Mouse (Mus musculus) cerebellum, adult 2 months (tissue): ENCODE measurements around the gene Patl1. TPM values are rescaled to one million over a fixed set of nuclear protein-coding genes. Genes with fewer than 3 reads are reported as not detected.
"Not testable (repeated sequence)": the region's sequence is repeated elsewhere in the genome, so short reads cannot be mapped to it uniquely, and the experiment has no call there.

Source experiments
- DNase-seq, 2 experiments: peaks; one replicate each; pipeline ENCODE4 v3.0.0; 2021
- H3K27ac ChIP-seq: fragments of 200-500 bp; 2 replicates; pipeline ENCODE4 v1.5.1; 2012; ENCODE audit warnings: low read length, control low read depth, inconsistent platforms; ENCODE audit not compliant: insufficient read depth
- H3K27me3 ChIP-seq: fragments of 200-500 bp; 2 replicates; pipeline ENCODE4 v1.6.1; 2012; ENCODE audit warnings: inconsistent platforms, mild to moderate bottlenecking, low read length, moderate library complexity; ENCODE audit not compliant: control insufficient read depth, insufficient read depth
- H3K4me1 ChIP-seq: fragments of 200-500 bp; 2 replicates; pipeline ENCODE4 v1.6.1; 2011; ENCODE audit warnings: low read length; ENCODE audit not compliant: control insufficient read depth, insufficient read depth
- H3K4me3 ChIP-seq: fragments of 200-500 bp; replicated peaks from 2 replicates; pipeline ENCODE3; 2011; ENCODE audit warnings: mild to moderate bottlenecking, low read depth, low read length, control low read depth; ENCODE audit not compliant: insufficient read depth
- CTCF ChIP-seq: fragments of 200-500 bp; IDR thresholded peaks from 2 replicates; pipeline ENCODE4 v1.5.1; 2011; ENCODE audit warnings: low read depth, mild to moderate bottlenecking, control low read depth, low read length, moderate library complexity, borderline replicate concordance; ENCODE audit not compliant: insufficient read depth
- POLR2A ChIP-seq: fragments of 200-500 bp; IDR thresholded peaks from 2 replicates; pipeline ENCODE4 v1.6.1; 2011; ENCODE audit warnings: low read length, control low read depth, borderline replicate concordance; ENCODE audit not compliant: insufficient read depth
- WGBS: fragments of 180-500 bp; shearing (Covaris S2); methylation state at CpG from one replicate; pipeline ENCODE4 v1.1.7; 2018; 5-methylcytosine and 5-hydroxymethylcytosine counted together
- polyA plus RNA-seq: library from polyadenylated mRNA; depleted of rRNA; stranded (reverse); fragments of >200 nt; gene quantifications from 2 replicates; pipeline ENCODE4 v1.2.3, GENCODE M21; 2012; rRNA removed

Patl1 gene
- polyA plus RNA-seq, result 21.7 and 22.3 TPM in 2 replicates

DNA sequence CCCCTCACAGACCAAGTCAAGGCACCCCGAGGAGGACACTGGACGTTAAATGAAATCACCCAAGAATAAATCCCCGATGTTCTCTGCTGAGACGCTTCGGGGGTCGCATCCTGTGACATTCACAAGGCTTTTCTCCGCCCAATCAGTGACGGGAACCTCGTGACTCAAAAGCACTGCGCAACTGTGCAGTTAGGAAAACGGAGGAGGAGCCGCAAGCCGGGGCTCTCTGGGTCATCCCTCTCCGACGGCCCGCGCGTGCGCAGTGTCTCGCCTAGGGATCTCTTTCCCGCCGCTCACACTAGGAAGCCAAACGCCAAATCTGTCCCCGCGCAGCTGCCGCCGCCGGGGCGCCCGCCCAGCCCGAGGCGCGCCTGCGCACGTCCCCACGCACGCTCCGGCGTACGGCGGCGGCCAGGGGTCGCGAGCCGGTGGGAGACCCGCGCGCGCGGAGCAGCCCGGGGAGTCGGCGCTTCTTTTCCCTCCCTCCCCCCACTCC lies at the start of gene Patl1:
Gene Patl1 (plus strand): TSS at position 363 of the 496 bp plus-strand sequence.
- H3K27ac ChIP-seq, result peak within 1 kb of the TSS; percentile 80
- peak; percentile 98 to 99 for DNase-seq
- WGBS, result under 1% methylated on average over 53 of the region's 53 CpGs
- peak within 1 kb of the TSS; percentile 95 for H3K4me3 ChIP-seq
- no peaks in the 10 kb centered on the region for H3K4me1 ChIP-seq
- H3K27me3 ChIP-seq, result no peaks in the 10 kb centered on the region
- TF ChIP-seq CTCF, result no peak
- peak; percentile 86 for TF ChIP-seq POLR2A

DNA sequence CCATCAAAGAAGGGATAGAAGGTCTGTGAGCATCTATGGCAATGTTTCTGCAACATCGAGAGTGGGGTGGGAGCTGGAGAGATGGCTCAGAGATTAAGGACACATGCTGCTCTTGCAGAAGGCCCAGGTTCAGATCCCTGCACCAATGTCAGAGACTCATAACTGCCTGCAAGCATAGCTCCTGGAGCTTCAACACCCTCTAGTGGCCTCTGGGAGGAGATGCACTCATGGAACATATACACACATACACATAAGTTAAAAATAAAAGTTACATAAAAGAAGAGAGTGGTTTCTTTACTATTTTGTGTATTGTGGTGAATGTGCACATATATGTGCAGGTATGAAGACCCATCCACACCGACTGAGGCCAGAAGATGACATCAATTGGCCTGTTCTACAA lies 44.4 kb upstream of the Patl1 start:
- WGBS, result 81% methylated on average over 2 of the region's 2 CpGs
- TF ChIP-seq CTCF, result no peak
- TF ChIP-seq POLR2A, result no peak

DNA sequence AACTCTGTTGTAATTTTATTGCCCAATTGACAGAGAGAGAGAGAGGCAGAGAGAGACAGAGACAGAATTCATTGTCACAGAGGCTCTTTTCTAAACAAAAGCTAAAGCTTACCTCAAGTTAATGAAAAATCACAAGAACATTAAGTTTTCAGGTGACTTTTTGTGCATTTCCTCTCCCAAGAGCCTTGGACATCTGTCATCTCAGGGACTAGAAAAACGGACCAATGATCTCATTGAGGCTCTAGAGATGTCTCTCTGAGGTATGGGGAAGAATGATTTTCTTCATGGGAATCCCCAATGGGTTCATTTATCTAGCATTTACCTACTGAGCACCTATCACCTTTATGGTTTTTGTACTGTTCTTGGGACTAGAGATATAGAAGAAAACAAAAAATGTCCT lies 37.2 kb upstream of the Patl1 start, which contains the start of gene Olfr1419:
Gene Olfr1419 (minus strand): TSS at position 101 of the 400 bp plus-strand sequence.
- TF ChIP-seq CTCF, result no peak
- H3K27ac ChIP-seq, result no peak within 1 kb of the TSS
- no peaks in the 10 kb centered on the region for H3K4me1 ChIP-seq
- no peaks in the 10 kb centered on the region for H3K27me3 ChIP-seq
- DNase-seq, result no peak
- no peak within 1 kb of the TSS for H3K4me3 ChIP-seq
- 30% methylated on average over 1 of the region's 1 CpGs for WGBS

More for the DNA sequence above, 44.4 kb upstream of the Patl1 start:
- H3K4me3 ChIP-seq, result no peak overlapping the region
- H3K4me1 ChIP-seq, result no peaks in the 10 kb centered on the region
- H3K27ac ChIP-seq, result no peak overlapping the region
- no peaks in the 10 kb centered on the region for H3K27me3 ChIP-seq
- no peak for DNase-seq

DNA sequence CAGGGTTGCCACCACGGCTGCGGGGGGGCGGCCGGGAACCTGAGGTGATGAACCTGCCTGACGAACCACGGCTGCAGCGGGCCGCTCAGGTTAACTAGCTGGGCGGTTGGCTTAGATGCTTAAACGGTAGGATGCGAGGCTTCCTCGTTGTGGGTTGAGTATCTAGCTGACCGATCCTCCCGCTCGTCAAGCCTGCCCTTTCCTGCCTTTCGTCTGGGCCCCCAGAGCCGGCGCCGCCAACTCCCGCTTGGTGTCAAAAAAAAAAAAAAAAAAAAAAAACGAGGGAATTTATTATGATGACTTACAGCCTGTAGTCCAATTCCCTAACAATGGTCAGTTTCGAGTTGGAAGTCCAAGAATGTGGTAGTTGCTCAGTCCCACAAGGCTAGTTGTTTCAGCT lies 33.8 kb upstream of the Patl1 start:
- DNase-seq, H3K4me1 ChIP-seq, H3K27me3 ChIP-seq, H3K4me3 ChIP-seq, H3K27ac ChIP-seq: not testable (repeated sequence)
- WGBS, result 72% methylated on average over 22 of the region's 22 CpGs

DNA sequence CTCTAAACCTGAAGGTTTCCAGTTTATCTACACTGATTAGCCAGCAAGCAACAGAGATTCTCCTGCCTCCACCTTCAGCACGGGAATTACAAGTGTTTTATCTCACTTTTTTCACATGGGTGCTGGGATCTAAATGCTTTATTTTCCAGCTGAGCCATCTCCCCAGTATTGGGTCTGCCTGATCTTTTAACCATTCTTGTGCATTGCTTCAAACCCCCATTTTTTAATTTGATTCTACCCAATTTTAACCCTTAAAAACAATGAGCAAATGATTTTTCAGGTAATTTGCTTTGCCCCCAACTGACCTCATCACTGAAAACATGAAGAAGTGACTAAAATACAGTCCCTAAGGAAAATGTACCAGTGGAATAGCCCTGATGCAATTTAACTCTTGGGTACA lies 25.9 kb upstream of the Patl1 start, which contains the start of gene Olfr1420:
Gene Olfr1420 (plus strand): TSS at position 301 of the 400 bp plus-strand sequence.
- TF ChIP-seq POLR2A, result no peak
- no peak for TF ChIP-seq CTCF
- 42% methylated on average over 1 of the region's 1 CpGs for WGBS

DNA sequence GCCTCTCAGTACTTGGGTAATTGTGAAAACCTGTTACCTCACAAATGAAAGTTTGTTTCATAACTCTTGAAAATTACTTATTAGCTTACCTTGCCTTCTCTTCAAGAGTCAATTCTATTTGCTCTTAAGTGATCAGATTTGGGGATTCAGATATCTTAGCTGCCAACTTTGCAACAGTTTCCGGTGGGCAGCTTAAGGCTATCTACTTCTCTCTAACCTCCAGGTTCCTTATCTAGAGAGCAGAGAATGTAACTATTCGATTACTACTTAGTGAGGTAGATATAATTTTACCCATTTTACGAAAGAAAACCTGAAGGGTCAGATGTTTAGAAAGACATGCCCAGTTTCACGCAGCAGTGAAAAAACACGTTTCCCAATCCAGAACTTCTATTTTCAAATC lies 1.2 kb upstream of the Patl1 start:
- peak overlapping the region; percentile 95 for H3K4me3 ChIP-seq
- H3K4me1 ChIP-seq, result no peaks in the 10 kb centered on the region
- no peak for DNase-seq
- H3K27ac ChIP-seq, result no peak overlapping the region
- 93% methylated on average over 5 of the region's 5 CpGs for WGBS
- H3K27me3 ChIP-seq, result no peaks in the 10 kb centered on the region
- no peak for TF ChIP-seq CTCF
- TF ChIP-seq POLR2A, result no peak

More for the DNA sequence above, 25.9 kb upstream of the Patl1 start, which contains the start of gene Olfr1420:
- Histone ChIP-seq H3K4me3 (no peak within 1 kb of the TSS), H3K27me3 (no peaks in the 10 kb centered on the region; the same call in 1 of the 2 replicates), H3K4me1 (no peaks in the 10 kb centered on the region), H3K27ac (no peak within 1 kb of the TSS)
- no peak for DNase-seq

DNA sequence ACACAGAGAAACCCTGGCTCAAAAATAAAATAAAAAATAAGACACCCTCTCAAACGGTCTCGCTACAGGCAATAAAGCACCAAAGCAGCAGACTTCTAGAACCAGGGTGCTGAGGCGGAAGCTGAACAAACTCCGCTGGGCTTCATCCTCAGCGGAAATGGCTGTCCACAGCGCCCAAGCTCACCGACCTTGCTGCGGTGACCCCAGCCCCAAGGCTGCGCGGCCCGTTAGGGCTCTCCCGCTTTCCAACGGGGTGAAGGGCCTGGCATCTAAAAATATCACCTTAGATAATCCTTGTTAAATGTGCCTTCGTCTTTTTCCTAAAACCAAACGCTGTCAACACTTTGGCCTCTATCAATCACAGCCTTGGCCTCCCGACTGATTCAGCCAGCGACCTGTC lies 596 bp upstream of the Patl1 start:
- TF ChIP-seq POLR2A (no peak), CTCF (no peak)
- Histone ChIP-seq H3K4me3 (peak overlapping the region; percentile 95), H3K4me1 (no peaks in the 10 kb centered on the region), H3K27me3 (no peaks in the 10 kb centered on the region), H3K27ac (peak overlapping the region; percentile 80)
- no peak for DNase-seq
- WGBS, result 1% methylated on average over 17 of the region's 17 CpGs

DNA sequence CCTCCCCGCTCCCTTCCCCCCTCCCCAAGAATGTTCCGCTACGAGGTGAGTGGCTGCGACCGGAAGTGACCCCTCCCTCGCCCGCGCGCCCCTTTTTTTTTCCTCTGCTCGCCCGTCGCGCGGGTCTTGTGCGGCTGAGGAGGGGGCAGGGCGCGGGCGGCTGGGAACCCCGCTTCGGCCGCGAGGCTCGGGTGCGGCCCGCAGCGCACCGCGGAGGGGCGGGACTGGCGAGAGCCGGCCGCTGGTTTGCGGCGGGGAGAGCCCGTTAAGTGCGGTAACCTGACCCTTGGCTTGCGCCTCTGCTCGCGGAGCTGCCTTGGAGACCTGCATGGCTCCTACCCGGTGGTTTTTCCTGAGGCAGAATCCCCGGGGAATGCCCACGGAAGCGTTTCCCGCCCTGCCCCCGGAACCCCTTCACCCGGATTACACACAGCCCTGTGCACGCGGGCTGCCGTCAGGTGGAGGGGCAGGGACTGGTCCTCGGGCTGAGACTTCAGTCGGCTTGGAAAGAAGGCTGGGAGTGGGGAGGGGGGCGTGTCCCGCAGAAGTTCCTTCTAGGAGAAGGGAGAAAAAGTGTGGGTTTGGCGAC lies 428 bp downstream of the Patl1 start:
- H3K27ac ChIP-seq, result peak overlapping the region; percentile 52
- H3K27me3 ChIP-seq, result no peaks in the 10 kb centered on the region
- WGBS, result under 1% methylated on average over 48 of the region's 54 CpGs
- H3K4me1 ChIP-seq, result no peaks in the 10 kb centered on the region
- no peak for DNase-seq
- peak overlapping the region; percentile 95 for H3K4me3 ChIP-seq
- TF ChIP-seq POLR2A, result no peak
- TF ChIP-seq CTCF, result no peak

DNA sequence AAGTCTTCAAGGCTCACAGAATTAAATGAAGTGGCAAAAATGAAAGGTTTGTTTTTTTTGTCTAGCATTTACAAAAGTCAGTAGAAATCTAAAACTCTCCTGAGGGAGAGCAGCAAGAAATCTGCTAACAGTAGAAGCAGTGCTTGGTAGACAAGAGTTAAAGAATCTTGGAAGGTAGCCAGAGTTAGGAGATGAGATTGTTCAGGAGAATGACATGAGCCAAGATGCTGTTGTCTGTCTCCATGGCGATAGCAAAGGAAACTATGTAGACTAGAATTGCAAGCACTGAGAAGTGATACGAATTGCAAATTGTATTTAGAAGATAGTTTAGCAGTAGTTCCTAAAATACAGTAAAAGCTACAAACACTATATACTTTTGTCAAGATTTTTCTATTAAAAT lies 3.6 kb downstream of the Patl1 start:
- Histone ChIP-seq H3K27ac (no peak overlapping the region), H3K4me3 (no peak overlapping the region), H3K27me3 (no peaks in the 10 kb centered on the region), H3K4me1 (no peaks in the 10 kb centered on the region)
- TF ChIP-seq POLR2A (no peak), CTCF (no peak)
- WGBS, result 1% methylated on average over 2 of the region's 2 CpGs
- DNase-seq, result peak in 1 of 2 experiments; percentile 44
